32 mouse cellular contexts compared by ENCODE assay signal in genomic region chr3:116141226-116141625, GRCm38 (mm10). TPM values are rescaled to one million over a fixed set of nuclear protein-coding genes. Genes with fewer than 3 reads are reported as not detected.
"Had no signal": no experiment of that assay in that cellular context is flagged by ENCODE, and none has a peak within 500 bp of the region (broad histone marks: within the 10 kb centered on the region; RNA-seq: fewer than 3 reads in every experiment).

No protein-coding gene starts in this region.

- H3K27me3 ChIP-seq: limb, embryonic 12.5 days; limb, embryonic 13.5 days; limb, embryonic 15.5 days; liver, embryonic 12.5 days; liver, embryonic 13.5 days; liver, embryonic 15.5 days; lung, embryonic 15.5 days; megakaryocyte, embryonic 14.5 days; midbrain, embryonic 12.5 days; midbrain, embryonic 13.5 days; midbrain, embryonic 15.5 days; neural tube, embryonic 12.5 days; neural tube, embryonic 13.5 days had no signal

- H3K36me3 ChIP-seq: limb, embryonic 10.5 days; limb, embryonic 12.5 days; limb, embryonic 13.5 days; limb, embryonic 15.5 days; liver, embryonic 12.5 days; liver, embryonic 13.5 days; liver, embryonic 15.5 days; lung, embryonic 15.5 days; midbrain, embryonic 10.5 days; midbrain, embryonic 12.5 days; midbrain, embryonic 13.5 days; midbrain, embryonic 15.5 days; neural tube, embryonic 12.5 days; neural tube, embryonic 13.5 days had no signal

- ATAC-seq: liver, embryonic 12.5 days; liver, postnatal 0 days; lung, postnatal 0 days; midbrain, embryonic 13.5 days; midbrain, embryonic 15.5 days; midbrain, embryonic 16.5 days had no signal

- H3K4me3 ChIP-seq: limb, embryonic 10.5 days; limb, embryonic 12.5 days; limb, embryonic 13.5 days; limb, embryonic 15.5 days; liver, embryonic 12.5 days; liver, embryonic 13.5 days; liver, embryonic 15.5 days; lung, embryonic 15.5 days; megakaryocyte, embryonic 14.5 days; midbrain, embryonic 10.5 days; midbrain, embryonic 12.5 days; midbrain, embryonic 13.5 days; midbrain, embryonic 15.5 days; myocyte; neural tube, embryonic 12.5 days; neural tube, embryonic 13.5 days had no signal

- H3K27ac ChIP-seq: limb, embryonic 10.5 days; limb, embryonic 12.5 days; limb, embryonic 13.5 days; limb, embryonic 15.5 days; liver, embryonic 12.5 days; liver, embryonic 13.5 days; liver, embryonic 14.5 days; liver, embryonic 15.5 days; lung, embryonic 15.5 days; macrophage; midbrain, embryonic 10.5 days; midbrain, embryonic 12.5 days; midbrain, embryonic 13.5 days; midbrain, embryonic 15.5 days; neural tube, embryonic 12.5 days; neural tube, embryonic 13.5 days had no signal

- DNase-seq: left cerebral cortex, postnatal 4 days; liver; liver, embryonic 13.5 days; liver, postnatal 0 days; lung, adult 18-20 months; lung, adult 2 months; lung, embryonic 14.5 days; lung, postnatal 10 days; lung, postnatal 14 days; lung, postnatal 36 days; lung, postnatal 4 days had no signal

- H3K4me1 ChIP-seq: limb, embryonic 10.5 days; limb, embryonic 12.5 days; limb, embryonic 13.5 days; limb, embryonic 15.5 days; lung, embryonic 15.5 days; midbrain, embryonic 10.5 days; midbrain, embryonic 12.5 days; midbrain, embryonic 13.5 days; midbrain, embryonic 15.5 days; neural tube, embryonic 12.5 days; neural tube, embryonic 13.5 days had no signal

- H3K4me2 ChIP-seq: limb, embryonic 12.5 days; limb, embryonic 13.5 days; limb, embryonic 15.5 days; liver, embryonic 11.5 days; liver, embryonic 12.5 days; liver, embryonic 13.5 days; liver, embryonic 15.5 days; lung, embryonic 14.5 days; lung, embryonic 15.5 days; midbrain, embryonic 12.5 days; midbrain, embryonic 13.5 days; midbrain, embryonic 15.5 days; neural tube, embryonic 12.5 days; neural tube, embryonic 13.5 days had no signal

- H3K9me3 ChIP-seq: limb, embryonic 10.5 days; limb, embryonic 12.5 days; limb, embryonic 13.5 days; limb, embryonic 15.5 days; liver, embryonic 12.5 days; liver, embryonic 13.5 days; liver, embryonic 15.5 days; lung, embryonic 15.5 days; megakaryocyte, embryonic 14.5 days; midbrain, embryonic 10.5 days; midbrain, embryonic 12.5 days; midbrain, embryonic 13.5 days; midbrain, embryonic 15.5 days; neural tube, embryonic 12.5 days; neural tube, embryonic 13.5 days had no signal

- H3K9ac ChIP-seq: limb, embryonic 12.5 days; limb, embryonic 13.5 days; limb, embryonic 15.5 days; liver, embryonic 12.5 days; liver, embryonic 13.5 days; liver, embryonic 14.5 days; liver, embryonic 15.5 days; liver, postnatal 0 days; lung, embryonic 14.5 days; lung, embryonic 15.5 days; midbrain, embryonic 12.5 days; midbrain, embryonic 13.5 days; midbrain, embryonic 15.5 days; neural tube, embryonic 12.5 days; neural tube, embryonic 13.5 days had no signal

RNA-seq across cellular contexts. Expression of gene Vcam1, which starts 11.7 kb away (rescaled TPM):
- total RNA-seq: monocyte, adult 5-6 weeks had no signal
